Mouse (Mus musculus) heart, postnatal 0 days (tissue): ENCODE measurements around the gene Espn.

ENCODE experiments used
- CTCF ChIP-seq: IDR thresholded peaks from 2 replicates; pipeline ENCODE4 v1.5.1; 2016; ENCODE audit warnings: antibody characterized with exemption, control low read depth, low read depth
- EP300 ChIP-seq: IDR thresholded peaks from 2 replicates; pipeline ENCODE4 v1.6.1; 2016; ENCODE audit warnings: antibody characterized with exemption, low read depth

DNA sequence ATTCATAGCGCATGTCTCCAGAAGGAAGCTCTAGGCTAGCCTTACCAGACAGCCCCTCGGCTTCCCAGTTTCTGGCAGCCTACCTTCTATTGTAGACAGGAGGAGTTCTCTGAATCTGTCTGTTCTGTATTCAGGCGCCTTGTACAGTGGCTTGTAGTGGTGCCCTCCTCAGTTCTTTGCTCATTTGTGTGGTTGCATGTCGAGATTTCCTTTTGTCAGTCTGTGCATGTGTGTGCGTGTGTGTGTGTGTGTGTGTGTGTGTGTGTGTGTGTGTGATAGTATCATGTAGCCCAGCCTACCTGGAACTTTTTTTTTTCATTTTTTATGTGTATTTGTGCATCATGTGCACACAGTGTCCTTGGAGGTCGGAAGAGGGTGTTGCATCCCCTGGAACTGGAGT lies 36.9 kb upstream of the Espn start:
- TF ChIP-seq CTCF (no peak), EP300 (no peak)
